ENCODE assay signal across 7 mouse cellular contexts in genomic region chr8:35123196-35123621, GRCm38 (mm10).
A peak's percentile ranks its signal among the peaks of the same experiment; 100 is the strongest.
DNase-seq lines count a peak whose midpoint lies in the region; ATAC-seq and TF ChIP-seq lines count a peak whose summit lies in the region.

No protein-coding gene starts in this region.

- ATAC-seq in granulocyte monocyte progenitor cell, adult 5-6 weeks (replicated peaks; ENCODE audit: poor library complexity, severe bottlenecking) = peak; percentile 86
- ATAC-seq in inflammation-experienced regulatory T-cells, adult 6 months = peak; percentile 96
- no peak for ATAC-seq in limb, embryonic 12.5 days (ENCODE audit: insufficient number of reproducible peaks, insufficient read depth, low FRiP score, low TSS enrichment, low read depth)
- peak; percentile 52; the same call in 1 of the 2 replicates for ATAC-seq in midbrain, embryonic 11.5 days (ENCODE audit: low FRiP score)

- WGBS in limb, embryonic 12.5 days = 8% methylated on average over 14 of the region's 14 CpGs
- 3% methylated on average over 14 of the region's 14 CpGs for WGBS in midbrain, embryonic 11.5 days

- no peaks in the 10 kb centered on the region for H3K36me3 ChIP-seq in ES-Bruce4 (ENCODE audit: control insufficient read depth, insufficient read depth, low read length, poor library complexity, severe bottlenecking)
- no peaks in the 10 kb centered on the region for H3K36me3 ChIP-seq in limb, embryonic 12.5 days
- no peaks in the 10 kb centered on the region for H3K36me3 ChIP-seq in midbrain, embryonic 11.5 days (ENCODE audit: control insufficient read depth, insufficient read depth, low read length)

- DNase-seq in brain, adult 2 months (ENCODE audit: low read depth, low spot score) = peak; percentile 77
- peak; percentile 91 for DNase-seq in midbrain, embryonic 11.5 days (ENCODE audit: low spot score, missing footprints)
- peak; percentile 36 to 65 for DNase-seq in spleen, postnatal 4 days (ENCODE audit: low spot score in 2 of 2)

- peak; percentile 95 for TF ChIP-seq EP300 in ES-Bruce4 (IDR thresholded peaks at IDR 0.05; ENCODE audit: insufficient read depth, low read depth, low read length)

- H3K4me3 ChIP-seq in ES-Bruce4 (ENCODE audit: low read depth, low read length) = no peak overlapping the region
- H3K4me3 ChIP-seq in limb, embryonic 12.5 days (replicated peaks) = peak overlapping the region; percentile 29
- H3K4me3 ChIP-seq in midbrain, embryonic 11.5 days (ENCODE audit: low read depth, low read length) = peak overlapping the region; percentile 29; the same call in 1 of the 2 replicates

- H3K27me3 ChIP-seq in ES-Bruce4 (ENCODE audit: control insufficient read depth, insufficient read depth, low read length, poor library complexity, severe bottlenecking) = no peaks in the 10 kb centered on the region
- no peaks in the 10 kb centered on the region for H3K27me3 ChIP-seq in limb, embryonic 12.5 days
- H3K27me3 ChIP-seq in midbrain, embryonic 11.5 days (ENCODE audit: control insufficient read depth, insufficient read depth, low read length) = no peaks in the 10 kb centered on the region

- peak overlapping the region; percentile 13; the same call in 1 of the 2 replicates for H3K9ac ChIP-seq in ES-Bruce4 (ENCODE audit: low read depth, poor library complexity, severe bottlenecking)
- peak overlapping the region; percentile 52 for H3K9ac ChIP-seq in limb, embryonic 12.5 days (replicated peaks)
- H3K9ac ChIP-seq in midbrain, embryonic 11.5 days (ENCODE audit: low read length) = peak overlapping the region; percentile 36

- peak overlapping the region; percentile 92 for H3K27ac ChIP-seq in ES-Bruce4 (ENCODE audit: insufficient read depth, low read length)
- no peak overlapping the region for H3K27ac ChIP-seq in limb, embryonic 12.5 days
- H3K27ac ChIP-seq in midbrain, embryonic 11.5 days (ENCODE audit: low read depth, low read length) = no peak overlapping the region

- peak overlapping the region; percentile 56 for H3K4me2 ChIP-seq in limb, embryonic 12.5 days
- H3K4me2 ChIP-seq in midbrain, embryonic 11.5 days = peak overlapping the region; percentile 49

- H3K9me3 ChIP-seq in ES-Bruce4 (replicated peaks; ENCODE audit: control insufficient read depth, insufficient read depth, low read length, poor library complexity, severe bottlenecking) = no peaks in the 10 kb centered on the region
- H3K9me3 ChIP-seq in limb, embryonic 12.5 days = no peaks in the 10 kb centered on the region
- no peaks in the 10 kb centered on the region for H3K9me3 ChIP-seq in midbrain, embryonic 11.5 days (ENCODE audit: control insufficient read depth, low read length)

- TF ChIP-seq POLR2A in ES-Bruce4 (IDR thresholded peaks at IDR 0.05; ENCODE audit: insufficient read depth, low read length) = no peak

- peaks cover 3% of the 10 kb centered on the region for H3K4me1 ChIP-seq in ES-Bruce4 (ENCODE audit: control insufficient read depth, insufficient read depth, low read length)
- peaks cover 3% of the 10 kb centered on the region; the same call in 1 of the 2 replicates for H3K4me1 ChIP-seq in limb, embryonic 12.5 days (replicated peaks)
- H3K4me1 ChIP-seq in midbrain, embryonic 11.5 days (ENCODE audit: control insufficient read depth, insufficient read depth, low read length) = peaks cover 2% of the 10 kb centered on the region; the same call in 1 of the 2 replicates

- TF ChIP-seq CTCF in ES-Bruce4 (IDR thresholded peaks at IDR 0.05; ENCODE audit: low read depth, low read length) = no peak
